Mouse (Mus musculus) A20 (cell line): ENCODE measurements around the gene Cyb5r3.

Source experiments
- DNase-seq: peaks from one replicate; pipeline ENCODE4 v3.0.0-alpha.2; 2011; ENCODE audit warnings: low read depth, low spot score

Cyb5r3 gene

GRCm38 (mm10) chr15:83107814-83108213 is 64.6 kb downstream of the Cyb5r3 start:
- DNase-seq = no peak

GRCm38 (mm10) chr15:83106426-83106825 is 66.0 kb downstream of the Cyb5r3 start:
- DNase-seq = no peak
